Mouse (Mus musculus) brain, embryonic 14.5 days (tissue): Measurements from ENCODE around the gene Ccdc14.

ENCODE experiments used
- CTCF ChIP-seq: fragments of 200-500 bp; IDR thresholded peaks from 2 replicates; pipeline ENCODE4 v1.5.1; 2012; ENCODE audit warnings: inconsistent platforms, mild to moderate bottlenecking, moderate library complexity, borderline replicate concordance; ENCODE audit not compliant: insufficient read depth, insufficient read length; ENCODE audit errors: extremely low read depth
- POLR2A ChIP-seq: fragments of 200-500 bp; IDR thresholded peaks from 2 replicates; pipeline ENCODE4 v1.6.1; 2012; ENCODE audit warnings: mild to moderate bottlenecking, inconsistent platforms, borderline replicate concordance; ENCODE audit not compliant: poor library complexity, insufficient read depth, insufficient read length, severe bottlenecking; ENCODE audit errors: extremely low read depth

DNA sequence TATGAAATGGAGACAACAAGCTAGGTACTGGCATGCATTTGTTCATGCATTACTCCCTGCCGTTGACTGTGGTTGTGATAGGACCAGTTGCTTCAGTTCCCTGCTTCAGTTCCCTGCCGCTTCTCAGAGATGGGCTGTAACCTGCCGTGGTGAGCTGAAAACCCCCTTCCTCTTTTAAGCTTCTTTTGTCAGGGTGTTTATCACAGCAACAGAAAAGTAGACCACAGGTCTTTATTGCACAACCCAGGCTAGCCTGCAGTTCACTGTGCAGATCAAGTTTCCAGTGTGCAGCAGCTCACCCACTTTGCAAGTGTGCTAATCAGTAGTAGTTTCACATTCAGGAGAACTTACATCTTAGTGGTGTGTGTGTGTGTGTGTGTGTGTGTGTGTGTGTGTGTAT, 62.6 kb downstream of the Ccdc14 start:
- TF ChIP-seq POLR2A (no peak), CTCF (no peak)
